Mouse (Mus musculus) forebrain, embryonic 13.5 days (tissue): ENCODE measurements around the gene Sergef. TPM values are rescaled to one million over a fixed set of nuclear protein-coding genes. Genes with fewer than 3 reads are reported as not detected.
"Not testable (repeated sequence)": the region's sequence is repeated elsewhere in the genome, so short reads cannot be mapped to it uniquely, and the experiment has no call there.

Experiments
- ATAC-seq: fragments of 200-750 bp; cut with Nextera tagmentation; 2 replicates; pipeline ENCODE4 v1.8.0; 2017
- H3K27ac ChIP-seq: fragments of 300-500 bp; sonication (generic); 2 replicates; pipeline ENCODE4 v1.5.1; 2015; ENCODE audit warnings: inconsistent platforms, mild to moderate bottlenecking, moderate library complexity
- H3K27me3 ChIP-seq: fragments of 300-500 bp; sonication (generic); 2 replicates; pipeline ENCODE4 v1.6.1; 2015; ENCODE audit warnings: mild to moderate bottlenecking, inconsistent platforms
- H3K36me3 ChIP-seq: fragments of 300-500 bp; sonication (generic); 2 replicates; pipeline ENCODE4 v1.6.1; 2015; ENCODE audit warnings: mild to moderate bottlenecking, inconsistent platforms; ENCODE audit not compliant: poor library complexity, severe bottlenecking
- H3K4me1 ChIP-seq: fragments of 300-500 bp; sonication (generic); 2 replicates; pipeline ENCODE4 v1.6.1; 2015; ENCODE audit warnings: inconsistent platforms
- H3K4me2 ChIP-seq: fragments of 300-500 bp; sonication (generic); 2 replicates; pipeline ENCODE4 v1.6.1; 2015; ENCODE audit warnings: inconsistent platforms, mild to moderate bottlenecking, moderate library complexity
- H3K4me3 ChIP-seq: fragments of 300-500 bp; sonication (generic); 2 replicates; pipeline ENCODE4 v1.5.1; 2015; ENCODE audit warnings: mild to moderate bottlenecking, inconsistent platforms
- H3K9ac ChIP-seq: fragments of 300-500 bp; sonication (generic); 2 replicates; pipeline ENCODE4 v1.6.1; 2015; ENCODE audit warnings: mild to moderate bottlenecking, inconsistent platforms
- H3K9me3 ChIP-seq: fragments of 300-500 bp; sonication (generic); replicated peaks from 2 replicates; pipeline ENCODE4 v1.6.1; 2016; ENCODE audit warnings: inconsistent platforms
- WGBS: fragments of 180-500 bp; shearing (Covaris S2); methylation state at CpG from one replicate; pipeline ENCODE4 v1.1.7; 2015; 5-methylcytosine and 5-hydroxymethylcytosine counted together
- polyA plus RNA-seq: library from polyadenylated mRNA; unstranded; fragments of >200 nt; fragmentation: Nextera tagmentation; extraction: Ambion mirVana; gene quantifications from 2 replicates; pipeline ENCODE4 v1.2.1, GENCODE M21; 2015

The Sergef gene
- 25.0 and 26.6 TPM in 2 replicates for polyA plus RNA-seq

DNA sequence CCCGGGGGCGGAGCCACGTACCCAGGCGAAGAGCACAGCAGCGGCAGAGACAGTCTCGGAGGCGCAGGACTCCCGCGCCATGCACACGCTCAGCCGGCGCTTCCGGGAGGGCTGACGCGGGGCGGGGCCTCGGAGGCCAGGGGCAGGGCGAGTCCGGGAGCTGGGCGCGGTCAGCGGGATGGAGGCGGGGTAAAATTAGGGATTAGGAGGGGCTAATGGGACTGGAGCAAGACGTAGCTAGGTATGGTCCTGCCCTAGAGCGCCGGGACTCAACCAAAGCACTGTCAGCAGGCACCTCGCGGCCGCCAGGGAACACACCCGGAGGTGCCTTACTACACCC, at the start of gene Sergef:
Gene Sergef (minus strand): TSS at position 116 of the 340 bp plus-strand sequence.
- under 1% methylated on average over 30 of the region's 30 CpGs for WGBS
- peaks cover 9% of the 10 kb centered on the region; the same call in 1 of the 2 replicates for H3K27me3 ChIP-seq
- peaks cover 26% of the 10 kb centered on the region for H3K4me1 ChIP-seq
- peak within 1 kb of the TSS; percentile 82 for H3K4me2 ChIP-seq
- peak; percentile 97 for ATAC-seq
- H3K27ac ChIP-seq = peak within 1 kb of the TSS; percentile 81
- peak within 1 kb of the TSS; percentile 80 for H3K9ac ChIP-seq
- H3K4me3 ChIP-seq = peak within 1 kb of the TSS; percentile 63
- H3K9me3 ChIP-seq = no peaks in the 10 kb centered on the region
- peaks cover 3% of the 10 kb centered on the region; the same call in 1 of the 2 replicates for H3K36me3 ChIP-seq

DNA sequence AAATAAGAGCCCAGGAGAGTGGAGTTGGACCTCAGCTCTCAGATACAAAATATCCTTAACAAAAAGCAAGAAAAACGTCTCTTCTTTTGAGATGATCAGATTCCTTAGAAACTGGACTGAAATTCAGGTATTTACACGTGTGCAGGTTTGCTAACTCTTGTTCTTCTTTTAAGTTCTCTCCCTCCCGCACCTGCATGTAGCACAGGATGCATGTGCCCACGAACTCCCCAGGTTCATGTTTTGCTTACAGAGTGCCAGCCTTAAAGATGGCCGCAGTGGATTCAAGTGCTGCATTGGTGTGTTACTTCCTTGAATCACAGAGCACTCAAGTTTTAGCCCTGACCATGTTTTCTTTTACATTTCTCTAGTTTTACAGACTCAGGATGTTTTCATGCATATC, 47.2 kb upstream of the Sergef start:
- Histone ChIP-seq H3K27me3 (no peaks in the 10 kb centered on the region), H3K4me2 (no peak overlapping the region)
- 86% methylated on average over 5 of the region's 5 CpGs for WGBS

DNA sequence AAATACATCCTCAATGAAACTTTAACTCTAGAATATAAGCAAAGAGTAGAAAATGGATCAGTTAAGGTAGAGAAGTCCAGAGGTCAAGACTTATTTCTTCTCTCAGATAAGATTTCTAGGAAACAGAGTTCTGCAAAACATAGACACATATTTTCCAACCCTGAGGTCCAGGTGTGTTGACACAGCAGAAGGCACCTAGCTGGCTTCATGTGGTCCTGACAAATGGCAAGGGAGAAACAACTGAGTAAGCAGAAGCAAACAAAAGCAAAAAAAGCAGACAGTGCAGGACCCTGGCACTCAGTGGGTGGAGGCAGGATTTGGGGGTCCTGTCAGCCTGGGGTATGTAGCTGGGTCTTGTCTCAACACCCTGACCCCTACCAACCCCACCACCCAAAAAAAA, 41.1 kb upstream of the Sergef start:
- H3K4me3 ChIP-seq = no peak overlapping the region
- no peak overlapping the region for H3K27ac ChIP-seq
- no peak for ATAC-seq
- no peaks in the 10 kb centered on the region for H3K4me1 ChIP-seq
- no peak overlapping the region for H3K4me2 ChIP-seq
- H3K9me3 ChIP-seq = 0 out of 2 replicates have a peak, but pooled peaks cover 5% of the 10 kb centered on the region
- no peaks in the 10 kb centered on the region for H3K27me3 ChIP-seq
- H3K9ac ChIP-seq = no peak overlapping the region
- H3K36me3 ChIP-seq = no peaks in the 10 kb centered on the region

More for the DNA sequence above, 47.2 kb upstream of the Sergef start:
- no peak overlapping the region for H3K27ac ChIP-seq
- H3K9me3 ChIP-seq = 0 out of 2 replicates have a peak, but pooled peaks cover 5% of the 10 kb centered on the region
- ATAC-seq = no peak
- no peak overlapping the region for H3K9ac ChIP-seq
- H3K4me1 ChIP-seq = no peaks in the 10 kb centered on the region
- H3K36me3 ChIP-seq = peaks cover 42% of the 10 kb centered on the region
- H3K4me3 ChIP-seq = no peak overlapping the region

DNA sequence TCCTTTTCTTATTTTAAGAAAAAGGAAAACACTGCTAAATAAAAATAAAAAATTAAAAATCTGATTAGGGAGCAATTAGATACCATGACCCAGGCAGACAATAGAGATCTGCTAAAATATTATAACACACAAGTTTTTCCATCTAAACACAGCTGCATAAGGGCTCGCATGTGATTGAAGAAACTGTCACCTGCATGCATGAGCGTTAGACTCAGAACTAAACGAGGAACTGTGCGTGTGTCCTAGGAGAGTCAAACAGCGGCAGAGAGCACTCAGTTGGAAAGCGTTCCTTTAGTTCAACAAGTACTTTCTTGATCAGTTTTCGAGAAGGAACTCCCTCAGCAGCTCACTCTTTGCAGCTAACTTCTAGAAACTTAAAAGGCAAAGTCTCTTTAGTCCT, 39.4 kb upstream of the Sergef start:
- H3K27ac ChIP-seq, H3K4me3 ChIP-seq, H3K27me3 ChIP-seq, H3K36me3 ChIP-seq, H3K4me1 ChIP-seq, H3K9ac ChIP-seq, H3K9me3 ChIP-seq, ATAC-seq, H3K4me2 ChIP-seq: not testable (repeated sequence)
- WGBS = 78% methylated on average over 7 of the region's 7 CpGs

DNA sequence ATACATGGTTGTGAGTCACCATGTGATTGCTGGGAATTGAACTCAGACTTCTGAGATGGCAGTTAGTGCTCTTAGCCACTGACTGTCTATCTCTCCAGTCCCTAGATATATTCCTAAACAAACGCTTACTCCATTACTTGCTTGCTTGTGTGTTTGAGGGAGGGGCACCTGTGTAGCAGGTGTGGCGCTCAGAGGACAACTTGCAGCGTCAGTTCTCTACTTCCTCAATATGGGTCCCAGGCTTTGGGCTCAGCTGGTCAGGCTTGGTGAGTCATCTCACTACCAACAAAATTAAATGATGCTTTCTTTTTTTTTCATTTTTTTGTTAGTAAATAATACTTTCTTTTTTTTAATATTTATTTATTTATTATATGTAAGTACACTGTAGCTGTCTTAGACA, 38.8 kb upstream of the Sergef start:
- WGBS = 93% methylated on average over 3 of the region's 3 CpGs
- no peak overlapping the region for H3K4me2 ChIP-seq
- ATAC-seq = no peak
- 0 out of 2 replicates have a peak, but pooled peaks cover 5% of the 10 kb centered on the region for H3K9me3 ChIP-seq
- H3K36me3 ChIP-seq = no peaks in the 10 kb centered on the region
- H3K27ac ChIP-seq = no peak overlapping the region
- H3K27me3 ChIP-seq = no peaks in the 10 kb centered on the region
- no peak overlapping the region for H3K4me3 ChIP-seq
- H3K9ac ChIP-seq = no peak overlapping the region
- no peaks in the 10 kb centered on the region for H3K4me1 ChIP-seq

DNA sequence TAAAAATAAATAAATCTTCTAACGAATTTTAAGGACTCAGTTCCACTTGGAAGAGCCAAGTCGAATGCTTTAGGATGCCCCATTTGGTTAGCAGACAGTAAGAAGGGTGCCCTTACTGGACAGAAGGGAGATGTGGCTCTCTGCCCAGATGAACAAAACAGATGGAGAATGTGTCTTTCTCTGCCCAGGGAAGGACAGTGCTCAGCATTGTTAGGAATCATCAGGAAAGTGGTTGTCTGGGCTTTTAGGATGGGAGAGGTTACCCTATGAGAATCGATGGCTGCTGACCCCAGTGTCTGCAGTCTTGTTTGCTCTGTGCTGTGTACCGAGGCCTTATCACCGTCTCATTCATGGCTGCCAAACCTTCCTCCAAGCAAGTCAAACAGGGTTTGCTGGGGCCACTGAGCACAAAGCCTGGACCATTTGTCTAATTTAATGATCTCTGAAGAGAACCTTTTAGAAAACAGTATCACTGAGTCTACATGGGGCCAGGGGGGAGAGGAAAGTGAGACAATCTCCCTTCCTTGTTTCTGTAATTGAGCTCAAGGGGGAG, 37.3 kb upstream of the Sergef start:
- no peaks in the 10 kb centered on the region for H3K4me1 ChIP-seq
- H3K27ac ChIP-seq = no peak overlapping the region
- H3K27me3 ChIP-seq = no peaks in the 10 kb centered on the region
- H3K4me2 ChIP-seq = no peak overlapping the region
- H3K36me3 ChIP-seq = no peaks in the 10 kb centered on the region
- no peak overlapping the region for H3K4me3 ChIP-seq
- ATAC-seq = no peak
- 67% methylated on average over 5 of the region's 5 CpGs for WGBS
- no peak overlapping the region for H3K9ac ChIP-seq
- no peaks in the 10 kb centered on the region for H3K9me3 ChIP-seq

DNA sequence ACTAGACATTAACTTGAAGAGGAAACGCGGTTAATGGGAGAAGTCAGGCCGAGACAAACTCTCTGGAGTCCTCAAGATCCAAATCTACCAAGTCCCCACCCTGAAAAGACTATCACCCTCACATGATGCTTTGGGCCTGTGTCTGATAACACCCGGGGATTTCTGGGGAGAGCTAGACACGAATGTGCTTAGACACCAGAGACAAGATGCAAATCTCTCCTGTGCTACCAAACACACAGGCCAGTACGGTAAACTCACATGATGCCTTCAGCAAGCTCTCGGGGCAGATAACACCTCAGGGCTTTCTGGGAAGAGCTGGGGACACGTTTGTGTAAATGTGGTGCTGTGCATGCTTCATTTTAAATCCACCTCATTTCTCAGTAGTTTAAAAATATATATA, 36.3 kb upstream of the Sergef start:
- Histone ChIP-seq H3K27me3 (no peaks in the 10 kb centered on the region), H3K4me2 (no peak overlapping the region), H3K36me3 (no peaks in the 10 kb centered on the region), H3K27ac (no peak overlapping the region), H3K4me3 (no peak overlapping the region), H3K9me3 (no peaks in the 10 kb centered on the region), H3K4me1 (no peaks in the 10 kb centered on the region), H3K9ac (no peak overlapping the region)
- 86% methylated on average over 8 of the region's 8 CpGs for WGBS
- no peak for ATAC-seq

DNA sequence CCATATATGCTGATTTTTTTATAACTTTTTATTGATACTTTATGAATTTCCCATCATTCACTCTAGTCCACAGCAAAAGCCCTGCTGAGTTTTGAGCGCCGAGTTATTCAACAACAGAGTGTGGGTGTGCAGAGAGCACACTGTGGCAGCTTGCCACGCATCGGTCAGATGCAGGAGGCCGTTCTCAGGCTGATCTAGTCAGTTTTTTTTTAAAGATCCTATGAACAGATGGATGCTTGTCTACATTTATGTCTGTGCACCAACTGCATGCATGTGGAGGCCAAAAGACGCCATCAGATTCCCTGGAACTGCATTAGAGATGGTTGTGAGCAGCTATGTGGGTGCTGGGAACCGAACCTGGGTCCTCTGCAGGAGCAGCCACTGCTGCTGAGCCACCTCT, 35.5 kb upstream of the Sergef start:
- 92% methylated on average over 7 of the region's 7 CpGs for whole genome bisulfite sequencing
- no peak overlapping the region for H3K4me3 ChIP-seq
- H3K4me2 ChIP-seq = no peak overlapping the region

DNA sequence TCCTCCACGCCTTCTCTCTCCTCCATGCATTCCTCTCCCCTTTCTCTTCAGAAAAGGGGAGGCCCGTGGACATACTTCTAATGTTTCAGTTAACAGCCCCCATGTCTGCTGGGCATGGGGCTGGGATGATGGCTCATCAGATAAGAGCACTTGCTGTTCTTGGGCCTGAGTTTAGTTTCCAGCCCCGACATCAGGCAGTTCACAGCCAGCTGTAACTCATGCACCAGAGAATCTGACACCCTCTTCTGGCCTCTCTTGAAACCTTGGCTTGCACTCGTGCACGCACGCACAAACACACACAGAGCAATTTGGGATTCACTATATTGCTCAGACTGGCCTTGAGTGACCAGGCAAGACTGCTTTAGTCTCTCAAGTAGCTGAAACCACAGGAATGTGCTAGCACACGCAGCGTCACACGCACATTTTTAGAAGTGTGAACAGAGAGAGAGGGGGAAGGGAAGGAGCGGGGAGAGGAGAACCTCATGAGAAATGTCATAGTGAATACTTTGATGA, 32.6 kb upstream of the Sergef start, which contains the start of gene Tph1:
Gene Tph1 (minus strand): TSS at position 378 of the 513 bp plus-strand sequence.
- Histone ChIP-seq H3K4me3 (no peak within 1 kb of the TSS), H3K9me3 (no peaks in the 10 kb centered on the region), H3K27me3 (peaks cover 11% of the 10 kb centered on the region), H3K36me3 (no peaks in the 10 kb centered on the region), H3K4me1 (peaks cover 2% of the 10 kb centered on the region), H3K27ac (no peak within 1 kb of the TSS), H3K9ac (no peak within 1 kb of the TSS), H3K4me2 (no peak within 1 kb of the TSS)
- no peak for ATAC-seq
- 70% methylated on average over 10 of the region's 10 CpGs for WGBS

More for the DNA sequence above, 35.5 kb upstream of the Sergef start:
- ATAC-seq = no peak
- Histone ChIP-seq H3K36me3 (no peaks in the 10 kb centered on the region), H3K27me3 (no peaks in the 10 kb centered on the region), H3K9me3 (no peaks in the 10 kb centered on the region), H3K9ac (no peak overlapping the region), H3K27ac (no peak overlapping the region), H3K4me1 (no peaks in the 10 kb centered on the region)

DNA sequence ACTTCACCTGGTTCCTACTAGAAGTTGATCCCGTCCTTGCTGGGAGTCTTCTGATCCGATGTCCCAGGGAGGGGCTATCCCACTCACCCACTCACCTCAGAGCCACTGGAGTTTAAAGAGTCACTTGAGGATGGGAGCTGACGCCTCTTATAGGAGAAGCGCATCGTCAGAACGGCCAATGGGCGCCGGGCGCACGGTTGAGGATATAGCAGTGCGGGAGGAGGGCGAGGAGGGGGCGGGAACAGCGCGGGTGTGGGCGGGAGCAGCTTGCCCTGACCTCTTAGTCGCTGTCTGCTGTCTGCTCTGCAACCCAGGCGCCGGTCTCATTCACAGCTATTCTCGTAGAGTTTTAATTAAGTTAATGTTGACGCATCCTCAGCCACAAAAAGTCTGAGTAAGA, 27.6 kb upstream of the Sergef start:
- 1% methylated on average over 21 of the region's 21 CpGs for WGBS
- Histone ChIP-seq H3K27me3 (peaks cover 30% of the 10 kb centered on the region), H3K4me2 (peak overlapping the region; percentile 46), H3K9ac (0 out of 2 replicates have a peak overlapping the region, but pooled peaks have one; percentile 5), H3K4me1 (peaks cover 4% of the 10 kb centered on the region), H3K36me3 (no peaks in the 10 kb centered on the region), H3K27ac (no peak overlapping the region), H3K4me3 (no peak overlapping the region), H3K9me3 (no peaks in the 10 kb centered on the region)
- no peak for ATAC-seq

DNA sequence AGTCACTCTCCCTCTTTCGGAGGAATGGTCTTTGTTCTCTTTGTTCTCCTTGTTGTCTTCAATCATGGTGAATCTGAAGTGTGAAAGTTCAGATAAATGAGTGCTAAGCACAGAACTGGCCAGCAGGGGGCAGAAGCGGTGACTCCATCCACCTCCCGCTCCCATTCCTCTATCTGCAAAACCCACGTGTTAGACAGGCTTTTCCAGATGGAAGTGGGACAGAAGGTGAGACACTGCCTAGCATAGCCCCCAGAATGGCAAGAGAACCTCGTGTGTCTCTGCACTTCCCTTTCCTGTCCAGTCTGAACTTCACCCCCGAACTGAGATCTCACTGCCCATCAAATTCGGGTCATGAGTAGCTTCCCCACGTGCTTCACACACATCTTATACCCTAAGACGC, 25.6 kb upstream of the Sergef start:
- Histone ChIP-seq H3K9me3 (no peaks in the 10 kb centered on the region), H3K27ac (no peak overlapping the region), H3K4me1 (peaks cover 4% of the 10 kb centered on the region), H3K4me2 (no peak overlapping the region), H3K4me3 (no peak overlapping the region), H3K27me3 (peaks cover 30% of the 10 kb centered on the region), H3K9ac (no peak overlapping the region), H3K36me3 (no peaks in the 10 kb centered on the region)
- no peak for ATAC-seq
- 37% methylated on average over 9 of the region's 9 CpGs for WGBS

DNA sequence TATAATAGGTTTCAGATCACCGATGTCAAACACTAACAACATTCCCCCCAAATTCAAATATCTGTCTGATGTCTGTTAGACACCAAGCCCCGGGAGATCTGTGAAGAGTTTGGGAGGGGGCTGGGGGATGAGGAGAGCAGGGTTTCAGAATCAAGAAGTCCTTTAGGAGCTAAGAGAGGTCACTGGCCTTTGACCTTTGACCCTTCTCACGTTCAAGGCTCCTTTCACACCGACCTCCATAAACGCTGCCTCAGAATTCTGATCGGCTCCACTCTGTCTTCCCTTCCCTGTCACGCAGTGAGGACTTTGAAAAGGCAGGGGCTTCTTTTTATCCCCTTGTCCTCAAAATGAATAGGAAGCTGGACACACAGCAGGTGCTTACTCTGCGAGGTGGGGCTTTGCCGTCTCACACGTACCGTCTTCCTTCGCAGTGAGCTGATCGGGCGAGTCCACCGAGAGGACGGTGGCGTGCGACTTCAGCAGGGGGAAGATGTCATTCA, 22.0 kb upstream of the Sergef start:
- Histone ChIP-seq H3K36me3 (no peaks in the 10 kb centered on the region), H3K27me3 (peaks cover 14% of the 10 kb centered on the region), H3K4me2 (0 out of 2 replicates have a peak overlapping the region, but pooled peaks have one; percentile 6), H3K27ac (no peak overlapping the region), H3K9ac (no peak overlapping the region), H3K9me3 (no peaks in the 10 kb centered on the region), H3K4me3 (no peak overlapping the region), H3K4me1 (no peaks in the 10 kb centered on the region)
- ATAC-seq = no peak
- WGBS = 21% methylated on average over 18 of the region's 18 CpGs

DNA sequence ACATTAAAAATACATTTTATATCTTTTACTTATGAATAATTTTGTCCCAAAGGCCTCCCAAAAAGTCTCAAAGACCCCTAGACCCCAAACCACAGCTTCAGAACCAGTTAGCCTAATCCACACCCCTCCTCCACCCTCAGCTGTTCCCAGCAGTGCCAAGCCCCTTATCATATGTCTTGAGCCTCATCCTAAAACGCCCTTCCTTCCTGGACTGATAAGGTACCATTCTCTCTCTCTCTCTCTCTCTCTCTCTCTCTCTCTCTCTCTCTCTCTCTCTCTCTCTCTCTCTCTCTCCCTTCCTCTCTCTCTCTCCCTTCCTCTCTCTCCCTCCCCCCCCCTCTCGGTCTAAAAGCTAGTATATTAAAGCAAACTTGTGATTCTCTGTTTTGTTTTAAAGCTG, 12.7 kb upstream of the Sergef start:
- H3K4me1 ChIP-seq = no peaks in the 10 kb centered on the region
- no peak overlapping the region for H3K4me2 ChIP-seq
- no peaks in the 10 kb centered on the region for H3K27me3 ChIP-seq
- H3K36me3 ChIP-seq = no peaks in the 10 kb centered on the region
- no peak overlapping the region for H3K4me3 ChIP-seq
- 76% methylated on average over 2 of the region's 2 CpGs for WGBS
- H3K27ac ChIP-seq = no peak overlapping the region
- H3K9me3 ChIP-seq = no peaks in the 10 kb centered on the region
- ATAC-seq = no peak
- no peak overlapping the region for H3K9ac ChIP-seq
